Mouse (Mus musculus) ES-CJ7 (cell line): ENCODE data around the gene Ccdc39.

Experiments used
- DNase-seq: peaks from one replicate; pipeline ENCODE4 v3.0.0; 2011; ENCODE audit warnings: low read depth, low spot score

Gene Ccdc39

GRCm38 (mm10) chr3:33843801-33844632 lies at the start of gene Ccdc39:
Gene Ccdc39, minus strand, starts transcription at chr3:33844310.
- peak; percentile 56 for DNase-seq

- no peak for DNase-seq
These were observed 49.3 kb upstream of the Ccdc39 start for GRCm38 (mm10) chr3:33893433-33893832.

GRCm38 (mm10) chr3:33887438-33887837 lies 43.3 kb upstream of the Ccdc39 start:
- no peak for DNase-seq

GRCm38 (mm10) chr3:33883105-33883504 lies 39.0 kb upstream of the Ccdc39 start:
- no peak for DNase-seq

GRCm38 (mm10) chr3:33882695-33883094 lies 38.6 kb upstream of the Ccdc39 start:
- no peak for DNase-seq

GRCm38 (mm10) chr3:33878661-33879060 lies 34.6 kb upstream of the Ccdc39 start:
- DNase-seq = no peak

GRCm38 (mm10) chr3:33874456-33875286 lies 30.6 kb upstream of the Ccdc39 start:
- no peak for DNase-seq

- no peak for DNase-seq
These were observed 29.7 kb upstream of the Ccdc39 start for GRCm38 (mm10) chr3:33873837-33874236.

- peak; percentile 36 for DNase-seq
These were observed 29.3 kb upstream of the Ccdc39 start for GRCm38 (mm10) chr3:33873366-33873765.

- DNase-seq = no peak
These were observed 20.0 kb upstream of the Ccdc39 start for GRCm38 (mm10) chr3:33864000-33864540.

- no peak for DNase-seq
These were observed 14.8 kb upstream of the Ccdc39 start for GRCm38 (mm10) chr3:33858939-33859338.

- DNase-seq = no peak
These were observed 9.0 kb upstream of the Ccdc39 start for GRCm38 (mm10) chr3:33853062-33853461.

GRCm38 (mm10) chr3:33850856-33851255 lies 6.7 kb upstream of the Ccdc39 start:
- no peak for DNase-seq

GRCm38 (mm10) chr3:33846639-33847038 lies 2.5 kb upstream of the Ccdc39 start:
- no peak for DNase-seq

GRCm38 (mm10) chr3:33838877-33839276 lies 5.2 kb downstream of the Ccdc39 start:
- peak; percentile 37 for DNase-seq

- DNase-seq = no peak
These were observed 7.5 kb downstream of the Ccdc39 start for GRCm38 (mm10) chr3:33836576-33836975.

- DNase-seq = no peak
These were observed 11.8 kb downstream of the Ccdc39 start for GRCm38 (mm10) chr3:33832351-33832750.

GRCm38 (mm10) chr3:33824135-33824946 lies 19.8 kb downstream of the Ccdc39 start:
- DNase-seq = peak; percentile 71

GRCm38 (mm10) chr3:33807151-33807550 lies 37.0 kb downstream of the Ccdc39 start:
- no peak for DNase-seq

- DNase-seq = peak; percentile 29
These were observed 43.6 kb downstream of the Ccdc39 start for GRCm38 (mm10) chr3:33800513-33800820.

- DNase-seq = peak; percentile 98
These were observed 44.2 kb downstream of the Ccdc39 start, which contains the start of gene Ttc14 for GRCm38 (mm10) chr3:33799617-33800512. Gene Ttc14, plus strand, starts transcription at chr3:33799832.
